Comparison of ENCODE assay signal across 19 mouse cellular contexts in genomic region chr5:36570546-36571245, GRCm38 (mm10). TPM values are rescaled to one million over a fixed set of nuclear protein-coding genes. Genes with fewer than 3 reads are reported as not detected.
A peak's percentile ranks its signal among the peaks of the same experiment; 100 is the strongest.
DNase-seq lines count a peak whose midpoint lies in the region; TF ChIP-seq lines count a peak whose summit lies in the region.
"Had no signal": no experiment of that assay in that cellular context is flagged by ENCODE, and none has a peak within 500 bp of the region (broad histone marks: within the 10 kb centered on the region; RNA-seq: fewer than 3 reads in every experiment).

No protein-coding gene starts in this region.

- TF ChIP-seq CTCF in kidney, adult 2 months (conservative IDR thresholded peaks at IDR 0.05; ENCODE audit: insufficient read depth, insufficient read length, low read depth, low read length), result no peak
- no peak for TF ChIP-seq CTCF in thymus, adult 2 months (IDR thresholded peaks at IDR 0.05; ENCODE audit: borderline replicate concordance, control insufficient read depth, extremely low read depth, insufficient read depth, low read length, poor library complexity)

- no peak overlapping the region for H3K4me3 ChIP-seq in kidney, adult 2 months (ENCODE audit: insufficient read depth, low read depth, low read length)
- H3K4me3 ChIP-seq in thymus, adult 2 months (ENCODE audit: control insufficient read depth, insufficient read depth, low read length), result no peak overlapping the region
- H3K4me3 ChIP-seq in brown adipose tissue, adult 24 weeks (ENCODE audit: insufficient read depth, low read depth, low read length), result no peak overlapping the region
- H3K4me3 ChIP-seq: forebrain, embryonic 15.5 days; heart, embryonic 10.5 days; hindbrain, embryonic 13.5 days; limb, embryonic 13.5 days; midbrain, embryonic 12.5 days; neural tube, embryonic 13.5 days had no signal

- H3K36me3 ChIP-seq in kidney, adult 2 months (ENCODE audit: control insufficient read depth, insufficient read depth, low read length), result no peaks in the 10 kb centered on the region
- H3K36me3 ChIP-seq in thymus, adult 2 months (ENCODE audit: control insufficient read depth, insufficient read depth, low read length), result 0 out of 2 replicates have a peak, but pooled peaks cover 7% of the 10 kb centered on the region

- no peaks in the 10 kb centered on the region for H3K27me3 ChIP-seq in kidney, adult 2 months (replicated peaks; ENCODE audit: control insufficient read depth, insufficient read depth, low read length)
- no peaks in the 10 kb centered on the region for H3K27me3 ChIP-seq in thymus, adult 2 months (ENCODE audit: control insufficient read depth, insufficient read depth, low read length)
- H3K27me3 ChIP-seq: forebrain, embryonic 15.5 days; hindbrain, embryonic 13.5 days; limb, embryonic 13.5 days; midbrain, embryonic 12.5 days; neural tube, embryonic 13.5 days had no signal

- peaks cover 71% of the 10 kb centered on the region for H3K4me1 ChIP-seq in kidney, adult 2 months (ENCODE audit: control insufficient read depth, insufficient read depth, low read length)
- H3K4me1 ChIP-seq in thymus, adult 2 months (replicated peaks; ENCODE audit: control insufficient read depth, insufficient read depth, low read length), result peaks cover 38% of the 10 kb centered on the region
- peaks cover 29% of the 10 kb centered on the region for H3K4me1 ChIP-seq in brown adipose tissue, adult 24 weeks (ENCODE audit: control insufficient read depth, insufficient read depth, insufficient read length, low read length)
- H3K4me1 ChIP-seq: midbrain, embryonic 12.5 days had no signal

- DNase-seq in kidney, adult 2 months, result peak; percentile 88
- no peak for DNase-seq in kidney, postnatal 4 days
- no peak for DNase-seq in thymus, adult 2 months
- DNase-seq in thymus, postnatal 10 days (ENCODE audit: low spot score in 2 of 2), result no peak
- peak; percentile 58 for DNase-seq in naive thymus-derived CD4-positive, alpha-beta T cell, adult 2 months (ENCODE audit: low read depth)
- no peak for DNase-seq in adrenal gland, adult 8-10 months
- no peak for DNase-seq in lung, postnatal 36 days
- DNase-seq: cerebellum, postnatal 14 days; embryo, embryonic 11 days; lung, adult 2 months; lung, postnatal 4 days; right cerebral cortex, adult 18-20 months had no signal

- 34% methylated on average over 4 of the region's 4 CpGs for WGBS in kidney, adult 2 months
- 73% methylated on average over 4 of the region's 4 CpGs for WGBS in thymus, adult 2 months

- TF ChIP-seq POLR2A in kidney, adult 2 months (IDR thresholded peaks at IDR 0.05; ENCODE audit: low read depth, low read length), result no peak
- TF ChIP-seq POLR2A in thymus, adult 2 months (IDR thresholded peaks at IDR 0.05; ENCODE audit: control insufficient read depth, extremely low read depth, insufficient read depth, low read length, poor library complexity), result no peak

- peak overlapping the region; percentile 81 for H3K27ac ChIP-seq in kidney, adult 2 months (ENCODE audit: insufficient read depth, low read depth, low read length)
- H3K27ac ChIP-seq in thymus, adult 2 months (ENCODE audit: control insufficient read depth, insufficient read depth, low read length), result peak overlapping the region; percentile 14; the same call in 1 of the 2 replicates
- H3K27ac ChIP-seq in brown adipose tissue, adult 24 weeks (replicated peaks; ENCODE audit: low read depth, low read length), result 0 out of 2 replicates have a peak overlapping the region, but pooled peaks have one; percentile 4
- H3K27ac ChIP-seq: forebrain, embryonic 15.5 days; heart, embryonic 10.5 days; hindbrain, embryonic 13.5 days; limb, embryonic 13.5 days; midbrain, embryonic 12.5 days; neural tube, embryonic 13.5 days had no signal

RNA-seq across cellular contexts. Expression of gene Tbc1d14, which starts 22.4 kb away (rescaled TPM):
- 45.2 and 50.0 TPM in 2 replicates for polyA plus RNA-seq in kidney, adult 2 months (2012; rRNA removed)
- polyA plus RNA-seq in thymus, adult 2 months (2012; rRNA removed), result 42.4 and 48.6 TPM in 2 replicates
- polyA plus RNA-seq in brown adipose tissue, adult 24 weeks (2012; ENCODE audit: insufficient read depth, insufficient read length, missing spikeins), result 8.7 and 8.8 TPM in 2 replicates
- 10 to 100 TPM; 46.1 to 55.5 (median 53.4) TPM for total RNA-seq in adrenal gland, adult 8-10 months (2022)

Comparison
In these comparisons a context has a peak if more than half of its experiments do, and no peak if none do; other contexts are left out.
1. DNase-seq: peak in kidney, adult 2 months (single experiment) and naive thymus-derived CD4-positive, alpha-beta T cell, adult 2 months (single experiment); none in kidney, postnatal 4 days (0 of 2), thymus, adult 2 months (single experiment), thymus, postnatal 10 days (0 of 2), adrenal gland, adult 8-10 months (single experiment) and lung, postnatal 36 days (single experiment).
2. H3K27ac ChIP-seq: peak in every context shown above with its lines; median percentile 81 in kidney, adult 2 months; 14 in thymus, adult 2 months; 4 in brown adipose tissue, adult 24 weeks.